Mouse (Mus musculus) T-helper 1 cell (primary cell): Measurements from ENCODE around the gene Atp8b5.

Source experiments
- in situ Hi-C: fragments of 300-600 bp; cut with MboI, MseI; formaldehyde crosslinking; loops from one replicate; pipeline ENCODE4 v1.15.1; 2025; ENCODE audit warnings: high pct_unique_total_duplicates

The Atp8b5 gene

DNA sequence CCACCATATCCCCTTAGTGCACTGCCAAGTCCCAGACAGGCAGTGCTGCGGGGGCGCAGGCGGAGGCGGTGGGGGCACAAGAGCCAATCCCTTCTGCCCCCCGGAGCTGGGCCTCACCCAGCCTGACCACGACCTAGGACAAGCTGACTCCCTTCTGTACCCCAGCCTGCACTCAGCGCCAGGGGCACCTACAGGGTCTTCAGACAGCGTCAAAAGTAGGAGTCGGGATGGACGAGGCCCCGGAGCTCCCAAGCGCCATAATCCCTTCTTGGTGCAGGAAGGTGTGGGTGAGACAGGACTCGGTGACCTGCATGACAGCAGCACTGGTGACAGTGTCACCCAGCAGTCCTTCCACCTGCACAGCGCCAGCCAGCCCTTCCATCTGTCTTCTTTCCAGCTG lies 147.8 kb downstream of the Atp8b5 start:
- in situ Hi-C loops: loop anchor here (5.0 kb wide), 1 partner anchor 357 kb away; the partner anchor contains the start of gene Unc13b

DNA sequence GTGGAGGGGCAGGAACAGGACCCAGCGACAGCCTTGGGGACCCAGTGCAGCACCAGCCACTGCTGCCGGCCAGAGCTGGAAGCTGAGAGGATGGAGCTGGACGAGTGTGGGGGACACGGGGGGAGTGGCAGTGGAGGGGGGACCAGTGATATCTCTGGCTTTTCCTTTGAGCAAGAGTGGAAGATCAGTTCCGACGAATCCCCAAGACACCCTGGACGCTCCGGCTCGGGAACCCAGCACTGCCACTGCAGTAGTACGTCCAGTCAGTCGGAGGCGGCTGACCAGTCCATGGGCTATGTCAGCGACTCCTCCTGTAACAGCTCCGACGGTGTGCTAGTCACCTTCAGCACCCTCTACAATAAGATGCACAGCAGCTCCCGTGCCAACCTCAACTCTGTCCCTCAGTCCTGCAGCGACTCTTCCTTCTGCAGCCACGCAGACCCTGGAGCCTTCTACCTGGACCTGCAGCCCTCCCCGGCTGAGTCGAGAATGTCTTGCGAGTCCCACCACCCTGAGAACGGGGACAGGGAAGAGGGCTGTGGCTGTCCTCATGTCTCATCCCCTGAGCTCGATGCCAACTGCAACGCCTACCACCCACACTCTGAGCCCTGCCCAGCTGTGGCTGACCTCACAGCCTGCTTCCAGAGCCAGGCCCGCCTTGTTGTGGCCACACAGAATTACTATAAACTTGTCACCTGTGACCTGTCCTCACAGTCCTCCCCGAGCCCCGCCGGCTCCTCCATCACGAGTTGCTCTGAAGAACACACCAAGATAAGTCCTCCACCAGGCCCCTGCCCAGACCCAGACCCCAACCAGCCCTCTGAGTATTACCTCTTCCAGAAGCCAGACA lies 148.5 kb downstream of the Atp8b5 start:
- in situ Hi-C loops: loop anchor here (5.0 kb wide), 1 partner anchor 358 kb away; the partner anchor contains the start of gene Unc13b

DNA sequence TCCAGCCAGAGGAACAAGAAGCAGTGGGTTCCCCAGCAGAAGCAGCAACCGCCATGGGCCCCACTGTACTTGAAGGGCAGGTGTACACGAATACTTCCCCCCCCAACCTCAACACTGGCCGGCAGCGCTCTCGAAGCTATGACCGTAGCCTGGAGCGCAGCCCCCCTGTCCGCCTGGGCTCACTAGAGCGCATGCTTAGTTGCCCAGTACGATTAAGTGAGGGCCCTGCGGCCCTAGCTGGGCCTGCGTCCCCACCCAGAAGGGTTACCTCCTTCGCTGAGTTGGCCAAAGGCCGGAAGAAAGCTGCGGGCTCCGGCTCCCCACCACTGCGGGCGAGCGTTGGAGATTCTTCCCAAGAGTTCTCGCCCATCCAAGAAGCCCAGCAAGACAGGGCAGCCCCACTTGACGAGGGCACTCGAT lies 149.1 kb downstream of the Atp8b5 start:
- in situ Hi-C loops: loop anchor here (5.0 kb wide), 1 partner anchor 359 kb away; the partner anchor contains the start of gene Unc13b

DNA sequence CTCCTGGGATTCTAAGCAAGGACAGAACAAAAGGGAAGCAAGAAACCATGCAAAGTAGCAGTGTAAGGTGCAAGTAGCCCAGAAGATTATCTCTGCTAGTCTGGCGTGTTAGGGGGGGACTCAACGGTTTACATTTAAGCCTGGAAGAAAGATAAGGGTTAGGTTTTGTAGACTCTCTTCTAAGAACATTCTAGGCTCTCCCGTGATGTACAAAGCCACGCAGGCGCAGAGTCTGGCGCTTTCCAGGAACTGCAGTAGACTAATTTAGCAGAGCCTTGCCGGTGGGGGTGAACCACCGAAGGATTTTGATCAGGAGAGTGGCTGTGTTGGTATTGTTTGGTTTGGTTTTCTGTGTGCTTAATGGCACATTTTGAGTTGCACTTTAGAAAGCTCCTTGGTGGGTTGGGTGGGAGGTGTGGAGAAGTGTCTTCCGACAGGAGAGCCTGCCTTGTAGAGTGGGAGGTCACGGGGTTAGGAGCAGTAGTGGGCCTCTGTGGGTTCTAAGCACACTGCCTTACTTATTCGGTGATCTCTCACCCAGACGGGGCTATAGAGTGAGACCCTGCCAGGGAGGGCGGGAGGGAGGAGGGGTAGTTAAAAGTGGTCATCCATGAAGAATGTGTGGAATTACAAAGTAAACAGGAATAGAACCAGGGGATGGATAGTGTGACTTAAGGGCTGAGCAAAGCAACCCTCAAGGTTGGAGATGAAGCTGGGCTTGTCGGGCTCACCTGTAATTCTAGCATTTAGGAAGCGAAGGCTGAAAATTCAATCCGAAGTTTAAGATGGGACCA lies 150.5 kb downstream of the Atp8b5 start:
- in situ Hi-C loops: loop anchor here (5.0 kb wide), 1 partner anchor 360 kb away; the partner anchor contains the start of gene Unc13b

DNA sequence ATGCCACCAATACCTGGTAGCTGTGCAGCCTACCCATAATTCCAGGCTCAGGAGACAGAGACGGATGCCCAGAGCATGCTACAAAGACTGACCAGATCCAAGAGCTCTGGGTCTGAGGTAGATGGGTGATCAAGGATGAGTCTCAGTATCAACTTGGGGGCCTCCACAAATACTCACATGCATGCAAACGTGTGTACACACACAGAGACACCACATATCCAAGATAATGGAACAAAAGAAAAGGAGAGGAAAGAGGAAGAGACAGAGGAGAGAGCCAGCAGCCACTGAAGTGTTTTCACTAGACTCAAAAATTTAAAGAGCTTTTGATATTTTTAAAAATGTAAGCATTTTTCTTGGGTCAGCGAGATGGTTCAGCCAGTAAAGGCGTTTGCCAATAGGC lies 151.5 kb downstream of the Atp8b5 start:
- in situ Hi-C loops: loop anchor here (5.0 kb wide), 1 partner anchor 361 kb away; the partner anchor contains the start of gene Unc13b

DNA sequence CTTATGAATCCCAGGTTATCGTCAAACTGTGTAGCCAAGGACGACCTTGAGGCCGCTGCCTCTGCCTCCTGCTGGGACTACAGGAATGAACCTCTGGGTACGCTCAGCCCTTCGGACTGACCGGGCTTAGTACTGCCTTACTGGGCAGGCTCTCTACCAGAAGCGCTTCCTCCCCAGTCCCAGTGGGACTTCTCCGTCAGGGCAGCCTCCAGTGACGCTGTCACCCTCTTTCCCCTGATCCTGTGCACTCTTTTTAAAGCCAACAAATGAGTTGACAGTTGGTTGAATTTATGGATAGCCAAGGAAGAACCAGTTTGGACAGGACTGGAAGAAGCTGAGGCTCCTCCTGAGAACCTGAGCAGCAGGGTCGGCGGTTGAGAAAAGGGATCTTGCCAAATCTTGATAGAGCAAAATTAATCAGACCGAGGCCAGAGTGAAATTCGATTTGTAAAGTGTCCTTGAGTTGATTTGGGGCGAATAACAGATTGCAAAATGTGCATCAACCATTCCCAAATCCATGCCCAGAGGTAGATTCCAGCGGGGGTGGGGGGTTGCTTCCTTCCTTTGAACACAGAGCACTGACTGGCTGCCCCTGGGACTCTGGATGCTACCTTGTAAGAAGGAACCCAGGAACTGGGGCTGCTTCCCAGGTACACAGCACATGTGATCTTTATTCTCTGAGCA lies 152.2 kb downstream of the Atp8b5 start:
- in situ Hi-C loops: loop anchor here (5.0 kb wide), 1 partner anchor 362 kb away; the partner anchor contains the start of gene Unc13b

DNA sequence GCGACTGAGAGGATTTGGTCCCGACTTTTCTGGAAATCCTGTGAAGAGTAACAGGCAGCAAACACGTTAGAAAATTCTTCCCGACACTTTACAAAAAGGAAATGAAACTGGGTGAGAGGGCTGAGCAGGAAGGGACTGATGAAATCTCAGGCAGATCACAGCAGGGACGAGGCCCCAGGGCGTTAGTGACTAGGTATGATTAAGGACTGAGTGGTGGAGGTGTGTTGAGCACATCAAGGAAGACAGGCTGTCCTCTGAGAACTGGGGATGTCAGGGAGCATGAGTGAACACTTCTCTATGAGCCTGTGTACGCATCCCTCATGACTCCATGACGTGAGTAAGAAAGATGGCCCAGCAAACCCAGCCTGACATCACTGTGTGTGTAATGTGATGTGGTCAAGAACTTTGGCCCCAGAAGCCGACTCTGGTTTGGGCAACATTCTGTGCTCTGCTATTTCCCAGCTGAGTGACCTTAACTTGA lies 152.9 kb downstream of the Atp8b5 start:
- in situ Hi-C loops: loop anchor here (5.0 kb wide), 1 partner anchor 363 kb away; the partner anchor contains the start of gene Unc13b

DNA sequence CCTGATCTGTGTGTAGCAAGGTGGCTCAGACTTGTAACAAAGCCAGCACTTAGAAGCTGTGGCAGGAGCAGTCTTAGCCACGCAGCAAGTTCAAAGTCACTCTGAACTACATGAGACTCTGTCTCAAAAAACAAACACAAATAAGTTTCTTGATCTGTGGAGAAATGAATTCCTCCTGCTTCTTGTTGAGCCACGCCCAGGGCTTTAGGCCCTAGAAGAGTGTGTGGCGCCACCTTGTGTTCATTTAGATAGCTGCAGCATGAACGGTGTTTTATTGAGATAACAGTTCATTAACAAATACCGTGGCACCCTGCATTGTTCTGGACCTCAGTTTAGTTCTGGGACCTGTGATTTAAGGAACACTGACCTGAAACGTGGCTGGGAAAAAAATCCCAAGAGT lies 153.3 kb downstream of the Atp8b5 start:
- in situ Hi-C loops: no loop called here

DNA sequence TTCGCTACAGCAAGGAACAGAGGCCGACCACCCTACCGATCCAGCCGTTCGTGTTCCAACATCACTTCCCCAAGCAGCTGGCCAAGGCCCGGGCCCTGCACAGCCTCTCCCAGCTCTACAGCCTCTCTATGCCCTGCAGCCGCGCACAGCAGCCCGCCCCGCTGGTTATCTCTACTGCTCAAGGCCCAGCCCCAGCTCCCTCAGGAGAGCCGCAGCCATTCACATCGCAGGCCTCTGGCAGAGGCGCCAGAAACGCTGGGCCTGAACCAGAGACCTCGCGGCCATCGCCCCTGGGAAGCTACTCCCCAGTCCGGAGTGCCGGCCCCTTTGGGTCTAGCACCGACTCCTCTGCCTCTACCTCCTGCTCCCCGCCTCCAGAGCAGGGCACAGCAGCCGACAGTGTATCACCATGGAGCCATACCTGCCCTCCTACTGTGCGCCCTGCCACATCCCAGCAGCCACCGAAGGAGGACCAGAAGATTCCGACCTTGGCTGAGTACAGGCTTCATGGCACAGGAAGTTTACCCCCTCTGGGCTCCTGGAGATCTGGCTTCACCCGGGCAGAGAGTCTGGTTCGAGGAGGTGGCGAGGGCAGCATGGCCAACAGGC lies 154.8 kb downstream of the Atp8b5 start:
- in situ Hi-C loops: no loop called here
